Mouse (Mus musculus): Measurements from ENCODE around the gene Sik3.

DNA sequence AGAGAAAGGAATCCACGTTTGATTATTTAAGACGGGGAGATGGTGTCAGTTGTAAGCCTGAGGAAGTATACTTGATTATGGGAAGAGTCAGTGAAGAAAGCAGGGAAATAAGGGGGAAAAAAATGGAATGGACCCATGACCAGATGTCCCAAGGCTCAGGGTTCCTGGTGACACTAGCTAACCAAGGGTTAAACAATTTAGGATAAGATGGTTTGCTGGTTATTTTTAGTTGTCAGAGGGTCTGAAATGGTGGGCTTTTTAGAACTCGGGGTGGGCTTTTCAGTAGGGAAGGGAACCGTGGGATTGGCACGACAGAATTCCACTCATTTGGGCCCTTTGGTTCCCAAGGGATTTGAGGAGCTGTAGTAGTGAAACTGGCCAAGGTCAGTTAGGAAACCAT lies 996 bp downstream of the Sik3 start:
- TF ChIP-seq EP300 (IDR thresholded peaks at IDR 0.05), result no peak
- TF ChIP-seq CTCF (IDR thresholded peaks at IDR 0.05), result no peak

Measured in lung, postnatal 0 days (tissue).